Mouse (Mus musculus) R1 (cell line): ENCODE measurements at regions not wholly inside any gene's neighbourhood (a gene's known extent, or its start where the extent isn't known, plus 50 kb on each side); places are given as distances from the start of the nearest gene placed in this dataset.

Source experiments
- DNase-seq: peaks from one replicate; pipeline ENCODE4 v3.0.0-alpha.2; 2018; ENCODE audit warnings: low read depth, low spot score

- no peak for DNase-seq
Measured at GRCm38 (mm10) chr6:148719062-148719461, 112.2 kb downstream of the Ipo8 start.

GRCm38 (mm10) chr6:148710406-148710805 is 120.9 kb downstream of the Ipo8 start:
- DNase-seq = no peak

- no peak for DNase-seq
Measured at GRCm38 (mm10) chr6:148708389-148708788, 122.9 kb downstream of the Ipo8 start.

GRCm38 (mm10) chr6:148705711-148706110 is 125.6 kb downstream of the Ipo8 start:
- peak; percentile 85 for DNase-seq

GRCm38 (mm10) chr6:148693329-148693728 is 137.9 kb downstream of the Ipo8 start:
- no peak for DNase-seq

GRCm38 (mm10) chr6:148687770-148688169 is 143.5 kb downstream of the Ipo8 start:
- DNase-seq = peak; percentile 46

GRCm38 (mm10) chr6:148660152-148660551 is 171.1 kb downstream of the Ipo8 start:
- no peak for DNase-seq

- DNase-seq = no peak
Measured at GRCm38 (mm10) chr6:148653216-148653615, 178.1 kb downstream of the Ipo8 start.

GRCm38 (mm10) chr6:148652434-148652833 is 178.8 kb downstream of the Ipo8 start:
- DNase-seq = no peak

GRCm38 (mm10) chr6:148647423-148648390 is 183.6 kb downstream of the Ipo8 start:
- peak; percentile 8 for DNase-seq

GRCm38 (mm10) chr6:148640595-148640994 is 190.7 kb downstream of the Ipo8 start:
- no peak for DNase-seq

- no peak for DNase-seq
Measured at GRCm38 (mm10) chr6:148634148-148634547, 190.0 kb upstream of the Tmtc1 start.

GRCm38 (mm10) chr6:148627090-148627605 is 183.0 kb upstream of the Tmtc1 start:
- DNase-seq = no peak

GRCm38 (mm10) chr6:148623119-148623770 is 179.1 kb upstream of the Tmtc1 start:
- no peak for DNase-seq

GRCm38 (mm10) chr6:148620034-148620433 is 175.8 kb upstream of the Tmtc1 start:
- DNase-seq = no peak

GRCm38 (mm10) chr6:148615931-148616330 is 171.7 kb upstream of the Tmtc1 start:
- no peak for DNase-seq

- DNase-seq = no peak
Measured at GRCm38 (mm10) chr6:148615442-148615841, 171.3 kb upstream of the Tmtc1 start.

GRCm38 (mm10) chr6:148608881-148609280 is 164.7 kb upstream of the Tmtc1 start:
- DNase-seq = no peak

- DNase-seq = no peak
Measured at GRCm38 (mm10) chr6:148605226-148605625, 161.0 kb upstream of the Tmtc1 start.

GRCm38 (mm10) chr6:148604790-148605189 is 160.6 kb upstream of the Tmtc1 start:
- DNase-seq = no peak

- DNase-seq = no peak
Measured at GRCm38 (mm10) chr6:148603878-148604277, 159.7 kb upstream of the Tmtc1 start.

- no peak for DNase-seq
Measured at GRCm38 (mm10) chr6:148603460-148603859, 159.3 kb upstream of the Tmtc1 start.
